ENCODE assay signal across 10 mouse cellular contexts in genomic region chr7:67230640-67231140, GRCm38 (mm10). TPM values are rescaled to one million over a fixed set of nuclear protein-coding genes. Genes with fewer than 3 reads are reported as not detected.
A peak's percentile ranks its signal among the peaks of the same experiment; 100 is the strongest.
DNase-seq lines count a peak whose midpoint lies in the region; ATAC-seq and TF ChIP-seq lines count a peak whose summit lies in the region.
"Had no signal": no experiment of that assay in that cellular context is flagged by ENCODE, and none has a peak within 500 bp of the region (broad histone marks: within the 10 kb centered on the region; RNA-seq: fewer than 3 reads in every experiment).

No protein-coding gene starts in this region.

- no peaks in the 10 kb centered on the region for H3K27me3 ChIP-seq in heart, embryonic 15.5 days
- H3K27me3 ChIP-seq in cerebellum, adult 2 months (ENCODE audit: control insufficient read depth, insufficient read depth, low read length): no peaks in the 10 kb centered on the region
- H3K27me3 ChIP-seq: megakaryocyte, embryonic 14.5 days had no signal

- TF ChIP-seq CTCF in left cerebral cortex, adult 2 months (IDR thresholded peaks at IDR 0.05): no peak
- no peak for TF ChIP-seq CTCF in cerebellum, adult 2 months (IDR thresholded peaks at IDR 0.05; ENCODE audit: borderline replicate concordance, insufficient read depth, low read depth, low read length)

- intact Hi-C loops in heart, postnatal 36 days (cut with DNase I): no loop called here
- intact Hi-C loops in left cerebral cortex, adult 2 months (cut with DNase I): loop anchor here (10.0 kb wide), 1 partner anchor 524 kb away; the partner anchor contains the start of gene Synm

- TF ChIP-seq POLR2A in cerebellum, adult 2 months (IDR thresholded peaks at IDR 0.05; ENCODE audit: borderline replicate concordance, insufficient read depth, low read length): no peak

- peak overlapping the region; percentile 40 for H3K4me2 ChIP-seq in heart, embryonic 15.5 days

- peak; percentile 47; the same call in 1 of the 2 replicates for ATAC-seq in heart, embryonic 15.5 days (replicated peaks; ENCODE audit: insufficient number of reproducible peaks, insufficient read depth, low FRiP score, low read depth)

- 42% methylated on average over 3 of the region's 3 CpGs for WGBS in heart, embryonic 15.5 days
- WGBS in cerebellum, adult 2 months: 68% methylated on average over 3 of the region's 3 CpGs

- no peak overlapping the region for H3K9ac ChIP-seq in heart, embryonic 15.5 days
- H3K9ac ChIP-seq: liver, embryonic 14.5 days had no signal

- peak; percentile 94 for DNase-seq in heart, adult 11 months
- no peak for DNase-seq in heart, postnatal 36 days
- DNase-seq in left cerebral cortex, adult 2 months (ENCODE audit: extremely low spot score in 1 of 2, low spot score in 2 of 2): no peak
- DNase-seq in left cerebral cortex, adult 18-20 months (ENCODE audit: low spot score in 2 of 2): no peak
- DNase-seq in cerebellum, adult 2 months: no peak
- DNase-seq in urinary bladder, adult 18-20 months (ENCODE audit: low spot score in 2 of 2): no peak

- no peak overlapping the region for H3K4me3 ChIP-seq in left cerebral cortex, adult 2 months
- no peak overlapping the region for H3K4me3 ChIP-seq in brown adipose tissue, adult 24 weeks (ENCODE audit: insufficient read depth, low read depth, low read length)
- H3K4me3 ChIP-seq in heart, embryonic 15.5 days: no peak overlapping the region
- H3K4me3 ChIP-seq in cerebellum, adult 2 months (replicated peaks; ENCODE audit: insufficient read depth, low read depth, low read length): no peak overlapping the region
- H3K4me3 ChIP-seq: megakaryocyte, embryonic 14.5 days had no signal

- no peaks in the 10 kb centered on the region for H3K9me3 ChIP-seq in heart, embryonic 15.5 days (replicated peaks)
- H3K9me3 ChIP-seq: megakaryocyte, embryonic 14.5 days had no signal

- H3K36me3 ChIP-seq in heart, embryonic 15.5 days: peaks cover 34% of the 10 kb centered on the region

- H3K27ac ChIP-seq in left cerebral cortex, adult 2 months: peak overlapping the region; percentile 16; the same call in 1 of the 2 replicates
- H3K27ac ChIP-seq in brown adipose tissue, adult 24 weeks (replicated peaks; ENCODE audit: low read depth, low read length): peak overlapping the region; percentile 29
- peak overlapping the region; percentile 96 for H3K27ac ChIP-seq in heart, embryonic 15.5 days
- no peak overlapping the region for H3K27ac ChIP-seq in cerebellum, adult 2 months (ENCODE audit: insufficient read depth, low read length)
- H3K27ac ChIP-seq: liver, embryonic 14.5 days had no signal

- H3K4me1 ChIP-seq in brown adipose tissue, adult 24 weeks (ENCODE audit: control insufficient read depth, insufficient read depth, insufficient read length, low read length): peaks cover 22% of the 10 kb centered on the region
- H3K4me1 ChIP-seq in heart, embryonic 15.5 days (replicated peaks): peaks cover 45% of the 10 kb centered on the region
- peaks cover 26% of the 10 kb centered on the region for H3K4me1 ChIP-seq in cerebellum, adult 2 months (ENCODE audit: control insufficient read depth, insufficient read depth, low read length)

RNA-seq across cellular contexts. Expression of gene Lysmd4, which starts 8.3 kb away (rescaled TPM):
- total RNA-seq in heart, postnatal 36 days (2021): 10 to 100 TPM; 15.3 to 17.8 TPM
- total RNA-seq in left cerebral cortex, adult 2 months (2021): 10 to 100 TPM; 33.7 to 36.1 TPM
- total RNA-seq in left cerebral cortex, adult 18-20 months (2021): 10 to 100 TPM; 30.8 to 35.5 TPM
- polyA plus RNA-seq in brown adipose tissue, adult 24 weeks (2012; ENCODE audit: insufficient read depth, insufficient read length, missing spikeins): 3.2 and 3.9 TPM in 2 replicates
- polyA plus RNA-seq in heart, embryonic 15.5 days (2015; fragmentation: Nextera tagmentation; extraction: Ambion mirVana): 14.2 and 16.8 TPM in 2 replicates
- polyA plus RNA-seq in cerebellum, adult 2 months (2012; rRNA removed): 43.8 and 46.8 TPM in 2 replicates
